Mouse (Mus musculus) embryonic fibroblast, embryonic 13.5 days (primary cell): Measurements from ENCODE around the gene Slc30a2. TPM values are rescaled to one million over a fixed set of nuclear protein-coding genes. Genes with fewer than 3 reads are reported as not detected.

Source experiments
- H3K27ac ChIP-seq: 2 replicates; pipeline ENCODE4 v1.5.1; 2012; ENCODE audit warnings: low read length, control low read depth, inconsistent platforms; ENCODE audit not compliant: insufficient read depth
- H3K4me1 ChIP-seq: 2 replicates; pipeline ENCODE4 v1.6.1; 2011; ENCODE audit warnings: low read length; ENCODE audit not compliant: control insufficient read depth, insufficient read depth
- H3K4me3 ChIP-seq: 2 replicates; pipeline ENCODE4 v1.5.1; 2011; ENCODE audit warnings: mild to moderate bottlenecking, control low read depth, low read length; ENCODE audit not compliant: insufficient read depth
- CTCF ChIP-seq: IDR thresholded peaks from 2 replicates; pipeline ENCODE4 v1.5.1; 2011; ENCODE audit warnings: mild to moderate bottlenecking, control low read depth, low read length, moderate library complexity, borderline replicate concordance; ENCODE audit not compliant: insufficient read depth
- POLR2A ChIP-seq: IDR thresholded peaks from 2 replicates; pipeline ENCODE4 v1.6.1; 2011; ENCODE audit warnings: low read depth, mild to moderate bottlenecking, control low read depth, low read length, moderate library complexity
- polyA plus RNA-seq: library from polyadenylated mRNA; stranded (reverse); fragments of >200 nt; gene quantifications from 2 replicates; pipeline ENCODE4 v1.2.4, GENCODE M21; 2011; ENCODE audit warnings: low read depth; ENCODE audit not compliant: missing spikeins, insufficient read length

Slc30a2 gene
- polyA plus RNA-seq, 1 experiment, result not detected

DNA sequence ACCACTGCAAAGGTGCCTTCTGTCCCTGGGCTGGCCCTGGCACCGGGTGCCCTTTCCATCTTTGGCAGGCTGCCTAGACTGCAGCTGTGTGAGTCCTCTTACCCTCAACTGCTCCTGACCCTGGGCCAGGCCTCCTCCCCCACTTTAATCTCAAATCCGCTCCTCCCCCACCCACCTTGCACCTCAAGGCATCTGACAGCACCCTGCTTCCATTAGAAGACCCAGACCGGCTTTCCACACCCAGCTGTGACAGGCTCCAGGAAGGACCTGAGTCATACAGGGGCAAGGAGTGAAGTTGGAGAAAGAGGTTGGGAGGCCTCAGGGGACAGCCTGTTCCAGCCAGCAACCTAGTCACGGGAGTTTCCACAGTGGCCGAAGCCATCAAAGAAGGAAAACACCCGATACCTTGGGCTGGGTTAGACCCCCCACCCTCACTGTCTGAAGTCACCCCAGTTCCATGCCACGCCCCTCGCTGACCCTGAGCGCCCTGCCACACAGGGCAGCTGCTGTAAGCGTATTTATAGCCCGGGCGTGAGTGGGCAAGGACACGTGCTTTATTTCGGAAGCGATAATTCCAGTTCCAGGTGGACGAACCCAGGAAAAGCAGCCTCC, 13.0 kb downstream of the Slc30a2 start:
- TF ChIP-seq CTCF, result no peak
- TF ChIP-seq POLR2A, result no peak
- Histone ChIP-seq H3K4me1 (no peaks in the 10 kb centered on the region), H3K27ac (no peak overlapping the region), H3K4me3 (no peak overlapping the region)

DNA sequence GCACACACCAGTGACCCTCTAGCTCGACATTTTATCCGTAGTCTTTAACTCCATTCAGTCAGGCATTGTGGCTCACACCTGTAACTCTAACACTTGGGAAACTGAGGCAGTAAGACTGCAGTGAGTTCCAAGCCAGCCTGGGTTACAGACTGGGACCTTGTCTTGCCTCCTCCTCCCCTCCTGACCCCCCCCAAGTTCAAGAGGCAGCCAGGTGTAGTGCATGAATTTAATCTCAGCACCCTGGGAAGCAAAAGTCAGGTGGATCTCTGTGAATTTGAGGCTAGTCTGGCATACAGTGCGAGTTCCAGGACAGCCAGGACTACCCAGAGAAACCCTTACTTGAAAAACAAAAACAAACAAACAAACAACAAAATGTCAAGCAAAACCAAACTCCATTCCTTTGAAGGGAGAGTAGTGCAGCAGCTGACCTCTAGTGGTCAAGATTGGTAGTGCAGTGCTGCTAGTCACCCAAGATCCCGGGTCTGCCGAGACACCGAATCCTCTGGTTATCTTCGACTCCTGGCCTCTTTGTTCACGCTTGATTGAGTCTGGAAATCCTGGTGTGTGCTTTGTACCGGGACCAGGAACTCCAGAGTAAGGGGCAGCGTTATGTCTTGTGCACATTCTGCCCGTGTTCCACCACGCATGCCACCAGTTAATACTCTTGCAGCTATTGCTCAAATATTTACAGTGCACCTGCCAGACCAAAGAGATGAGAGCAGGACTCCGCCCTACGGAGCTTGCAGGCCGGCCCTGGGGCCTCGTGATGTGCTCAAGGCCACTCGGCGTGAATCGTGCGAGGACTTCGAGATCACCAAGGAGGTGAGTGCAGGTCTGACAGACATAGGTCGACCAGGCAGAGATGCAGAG, 13.8 kb downstream of the Slc30a2 start:
- TF ChIP-seq CTCF, result peak; percentile 68; the same call in 1 of the 2 replicates
- TF ChIP-seq POLR2A, result no peak
- no peak overlapping the region for H3K27ac ChIP-seq
- no peaks in the 10 kb centered on the region for H3K4me1 ChIP-seq
- no peak overlapping the region for H3K4me3 ChIP-seq

DNA sequence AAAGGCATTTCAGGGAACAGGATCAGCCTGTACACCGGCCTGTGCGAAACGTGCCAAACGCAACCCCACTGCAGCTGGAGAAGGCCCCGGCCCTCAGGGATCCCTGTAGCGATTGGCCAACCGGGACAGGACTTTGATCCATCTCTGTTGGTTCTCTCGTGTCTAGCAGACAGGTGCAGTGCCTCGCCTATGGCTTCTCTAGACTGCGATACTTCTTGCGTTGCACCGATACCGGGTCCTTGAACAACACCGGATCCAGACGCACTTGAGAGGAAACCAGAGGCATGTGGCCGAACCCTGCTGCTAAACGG, 14.4 kb downstream of the Slc30a2 start:
- Histone ChIP-seq H3K27ac (no peak overlapping the region), H3K4me3 (no peak overlapping the region), H3K4me1 (no peaks in the 10 kb centered on the region)
- TF ChIP-seq CTCF (no peak), POLR2A (no peak)

DNA sequence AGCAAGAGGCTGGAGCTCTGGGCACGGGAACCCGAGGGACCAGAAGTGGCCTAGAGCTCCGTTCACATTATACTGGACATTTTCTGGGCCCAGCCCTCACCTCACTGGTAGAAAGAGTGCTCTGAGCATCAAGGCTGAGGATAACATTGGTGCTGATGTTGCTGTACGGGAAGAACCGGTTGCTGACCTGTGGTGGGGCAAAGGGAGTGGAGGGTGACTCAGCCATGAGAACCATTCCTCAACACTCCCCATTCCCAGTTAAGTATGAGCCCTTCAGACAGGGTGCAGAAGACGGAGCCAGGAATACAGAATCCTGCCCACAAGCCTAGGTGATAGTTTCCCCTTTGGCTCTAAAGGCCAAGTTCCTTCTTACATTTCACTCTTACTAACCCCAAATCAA, 16.7 kb downstream of the Slc30a2 start:
- H3K4me3 ChIP-seq, result no peak overlapping the region
- no peak overlapping the region for H3K27ac ChIP-seq
- no peak for TF ChIP-seq CTCF
- TF ChIP-seq POLR2A, result no peak
- no peaks in the 10 kb centered on the region for H3K4me1 ChIP-seq

GRCm38 (mm10) chr4:134361215-134361614, 18.2 kb downstream of the Slc30a2 start:
- no peak overlapping the region for H3K27ac ChIP-seq
- no peak overlapping the region for H3K4me3 ChIP-seq
- TF ChIP-seq CTCF, result no peak
- TF ChIP-seq POLR2A, result no peak
- no peaks in the 10 kb centered on the region for H3K4me1 ChIP-seq

DNA sequence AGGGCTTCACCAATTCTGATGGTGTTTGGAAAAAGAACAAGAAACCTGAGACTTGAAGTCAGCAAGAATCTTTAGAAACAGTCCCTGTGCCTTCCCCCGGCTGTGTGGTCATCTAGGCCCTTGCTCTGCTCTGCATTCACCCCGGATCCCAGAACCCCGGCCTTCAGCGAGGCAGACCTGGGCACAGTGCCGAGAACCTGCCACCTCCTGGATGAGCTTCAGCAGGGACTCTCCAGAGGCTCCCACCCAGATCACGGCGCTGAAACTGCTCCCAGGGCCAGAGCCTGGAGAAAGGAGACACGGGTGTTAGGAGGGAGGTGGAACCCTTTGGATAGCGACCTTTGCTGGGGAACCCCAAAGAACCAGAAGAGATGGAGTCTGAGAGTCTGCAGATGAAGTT, 19.1 kb downstream of the Slc30a2 start:
- Histone ChIP-seq H3K4me1 (no peaks in the 10 kb centered on the region), H3K4me3 (no peak overlapping the region), H3K27ac (no peak overlapping the region)
- no peak for TF ChIP-seq CTCF
- no peak for TF ChIP-seq POLR2A

DNA sequence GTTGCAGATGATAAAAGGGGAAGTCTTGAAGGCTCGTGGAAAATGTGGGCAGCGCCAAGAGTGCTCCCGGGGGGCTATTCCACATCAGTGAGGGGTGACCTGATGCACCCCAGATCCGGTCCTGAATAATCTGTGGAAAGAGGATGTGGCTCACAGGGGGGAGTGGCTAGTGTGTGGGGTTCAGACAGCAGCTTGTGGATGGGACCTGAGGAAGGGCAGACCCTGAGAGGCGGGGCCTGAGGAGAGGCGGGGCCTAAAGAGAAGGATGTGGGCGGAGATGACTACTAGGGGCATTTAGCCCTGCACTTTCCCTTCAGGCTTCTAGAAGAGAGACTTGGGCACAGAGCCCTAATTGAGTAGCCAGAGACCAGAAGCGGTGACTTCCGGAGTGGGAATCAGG, 19.6 kb downstream of the Slc30a2 start:
- H3K4me3 ChIP-seq, result no peak overlapping the region
- no peaks in the 10 kb centered on the region for H3K4me1 ChIP-seq
- no peak overlapping the region for H3K27ac ChIP-seq
- TF ChIP-seq POLR2A, result no peak

GRCm38 (mm10) chr4:134365280-134365679, 22.3 kb downstream of the Slc30a2 start:
- no peak for TF ChIP-seq CTCF
- TF ChIP-seq POLR2A, result no peak
- Histone ChIP-seq H3K4me1 (no peaks in the 10 kb centered on the region), H3K27ac (no peak overlapping the region), H3K4me3 (no peak overlapping the region)

- Histone ChIP-seq H3K27ac (no peak overlapping the region), H3K4me1 (no peaks in the 10 kb centered on the region), H3K4me3 (no peak overlapping the region)
- TF ChIP-seq CTCF (no peak), POLR2A (no peak)
Observed at GRCm38 (mm10) chr4:134370649-134371221, 27.8 kb downstream of the Slc30a2 start.

DNA sequence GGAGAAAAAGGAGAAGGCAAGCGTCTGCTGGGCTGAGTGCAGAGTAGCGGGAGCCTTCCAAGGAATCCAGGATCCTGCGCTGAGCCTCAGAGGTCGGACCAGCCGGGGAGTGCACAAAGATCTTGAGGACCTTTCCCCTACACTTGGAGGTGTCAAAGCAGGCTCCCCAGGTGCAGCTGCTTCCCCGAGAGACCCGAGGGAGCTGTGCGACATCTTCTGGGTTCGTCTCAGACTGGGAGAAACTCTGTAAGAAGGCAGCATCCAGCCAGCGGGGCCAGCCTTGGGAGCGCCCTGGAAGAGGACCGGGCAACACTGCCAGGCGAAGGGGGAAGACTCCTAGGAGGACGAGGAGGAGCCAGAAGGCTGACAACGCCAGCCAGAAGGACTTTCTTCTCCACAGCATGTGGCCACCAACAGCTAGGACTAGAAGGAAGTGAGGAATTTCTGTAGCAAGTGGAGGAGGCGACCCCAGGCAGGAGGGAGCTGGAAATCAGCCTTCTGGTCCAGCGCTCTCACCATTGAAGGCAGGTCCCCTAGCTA, 28.4 kb downstream of the Slc30a2 start:
- H3K4me3 ChIP-seq, result no peak overlapping the region
- TF ChIP-seq CTCF, result no peak
- no peak for TF ChIP-seq POLR2A

More for the DNA sequence above, 28.4 kb downstream of the Slc30a2 start:
- Histone ChIP-seq H3K27ac (no peak overlapping the region), H3K4me1 (no peaks in the 10 kb centered on the region)
